Mouse (Mus musculus) spleen, adult 12 weeks (tissue): ENCODE results near the gene Chka.
A peak's percentile ranks its signal among the peaks of the same experiment; 100 is the strongest.

ENCODE experiments used
- DNase-seq: peaks from one replicate; pipeline ENCODE4 v3.0.0; 2022; ENCODE audit warnings: low spot score

The Chka gene

GRCm38 (mm10) chr19:3851502-3851962, at the start of gene Chka:
Gene Chka (plus strand): TSS chr19:3851773.
- peak; percentile 89 for DNase-seq

GRCm38 (mm10) chr19:3805526-3805925, 46.0 kb upstream of the Chka start:
- no peak for DNase-seq

DNA sequence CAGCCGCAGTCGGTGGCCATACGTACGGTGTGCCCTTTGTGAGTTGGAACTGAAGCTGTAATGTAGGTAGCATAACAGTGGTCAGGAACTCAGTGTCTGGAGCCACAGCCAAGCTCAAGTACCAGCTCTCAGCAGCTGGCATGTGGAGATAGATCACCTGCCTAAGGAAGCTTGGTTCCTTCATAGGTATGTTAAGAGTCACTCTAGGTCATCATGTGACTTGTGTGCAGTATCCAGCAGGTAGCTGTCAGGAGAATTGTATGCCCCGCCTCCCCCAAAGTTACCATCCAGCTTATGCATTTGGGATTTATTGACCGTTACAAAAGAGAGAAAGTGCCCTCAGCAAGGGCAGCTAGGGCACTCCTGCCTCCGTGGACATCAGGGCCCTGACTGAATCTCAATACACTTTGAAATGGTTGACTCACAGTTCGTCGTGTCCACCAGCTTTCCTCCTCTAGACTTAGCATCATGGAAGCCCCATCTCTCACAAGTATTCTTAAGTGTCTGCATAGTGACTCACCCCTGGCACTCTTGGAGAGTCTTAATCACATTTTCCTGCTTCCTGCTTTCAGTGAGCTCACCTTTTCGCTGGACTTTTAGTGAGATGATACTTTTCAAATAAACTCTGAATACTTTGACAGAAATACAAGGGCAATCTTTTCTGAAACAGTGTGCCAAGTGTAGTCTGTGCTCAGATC, 40.9 kb upstream of the Chka start:
- no peak for DNase-seq

- DNase-seq: no peak
Measured at GRCm38 (mm10) chr19:3814461-3814860, 37.1 kb upstream of the Chka start.

DNA sequence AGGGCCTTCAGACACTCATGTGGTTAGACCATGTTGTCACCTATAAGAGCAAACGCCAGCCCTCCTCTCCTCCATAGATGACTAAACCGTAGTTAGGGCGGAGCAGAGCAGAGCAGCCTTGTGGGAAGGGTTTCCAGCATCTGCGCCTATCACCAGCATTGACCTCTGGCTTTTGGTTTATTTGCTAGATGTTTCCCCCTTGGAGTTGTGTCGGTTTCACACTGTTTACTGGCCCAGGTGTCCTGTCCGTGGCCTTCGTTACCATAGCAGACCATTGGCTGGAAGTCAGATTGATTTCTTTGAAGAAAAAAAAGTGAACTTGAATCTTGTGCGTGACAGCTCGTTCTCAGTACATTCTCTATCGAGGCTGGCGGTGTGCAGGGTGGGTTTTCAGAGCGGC, 35.7 kb upstream of the Chka start:
- DNase-seq: no peak

GRCm38 (mm10) chr19:3819080-3819479, 32.5 kb upstream of the Chka start:
- DNase-seq: no peak

- no peak for DNase-seq
Measured at GRCm38 (mm10) chr19:3819899-3820444, 31.6 kb upstream of the Chka start.

DNA sequence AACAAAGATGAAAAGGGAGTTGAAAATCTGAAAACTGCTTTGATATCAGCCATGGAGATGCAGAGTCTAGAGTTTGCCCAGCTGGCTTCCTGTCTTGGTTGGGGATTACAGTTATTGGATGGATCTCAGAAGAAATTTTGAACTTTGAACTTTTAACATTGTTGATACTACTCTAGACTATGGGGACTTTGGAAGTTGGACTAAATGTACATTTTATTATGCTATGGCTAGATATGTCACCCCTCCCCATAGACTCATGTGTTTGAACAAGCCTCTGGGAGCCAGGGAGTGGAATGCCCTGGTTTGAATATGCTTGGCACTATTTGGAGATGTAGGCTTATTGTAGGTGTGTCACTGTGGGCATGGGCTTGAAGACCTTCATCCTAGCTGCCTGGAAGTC, 26.5 kb upstream of the Chka start:
- DNase-seq: no peak

DNA sequence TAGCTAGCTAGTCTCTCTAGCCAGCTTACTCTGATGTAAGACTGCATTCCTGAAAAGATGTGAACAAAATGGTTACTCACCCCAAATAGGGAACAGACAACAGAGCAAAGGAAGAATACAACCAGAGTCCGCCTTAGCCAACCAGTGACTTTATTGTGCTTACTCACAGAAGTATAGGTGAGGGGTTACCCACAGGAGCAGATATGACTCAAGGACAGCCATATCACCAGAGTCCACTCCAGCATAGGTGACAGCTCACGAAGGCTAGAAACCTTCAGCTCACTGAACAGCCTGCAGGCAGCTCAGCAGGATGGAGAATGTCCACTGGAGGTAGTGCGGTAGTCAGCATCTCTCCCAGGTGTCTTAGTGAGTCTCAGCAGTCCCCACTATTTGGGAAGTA, 21.7 kb upstream of the Chka start:
- no peak for DNase-seq

DNA sequence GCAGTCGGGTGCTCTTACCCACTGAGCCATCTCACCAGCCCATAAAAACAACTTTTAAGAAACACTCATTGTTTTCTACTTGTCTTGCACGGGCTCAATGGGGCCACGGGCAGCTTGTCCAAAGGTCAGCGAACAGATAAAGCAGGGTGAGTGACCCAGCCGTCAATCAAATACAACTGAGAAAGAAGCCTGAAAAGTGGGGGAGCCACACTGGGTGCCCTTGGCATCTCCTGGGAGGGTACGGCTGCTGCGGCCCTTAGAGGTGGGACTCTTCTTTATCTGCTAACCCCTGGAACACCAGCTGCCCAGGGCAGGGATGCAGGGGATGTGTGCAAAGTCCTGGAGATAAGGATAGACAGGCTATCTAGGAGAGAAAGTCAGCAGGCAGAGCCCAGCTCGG, 19.9 kb upstream of the Chka start:
- DNase-seq: no peak

GRCm38 (mm10) chr19:3832851-3833353, 18.7 kb upstream of the Chka start:
- no peak for DNase-seq

DNA sequence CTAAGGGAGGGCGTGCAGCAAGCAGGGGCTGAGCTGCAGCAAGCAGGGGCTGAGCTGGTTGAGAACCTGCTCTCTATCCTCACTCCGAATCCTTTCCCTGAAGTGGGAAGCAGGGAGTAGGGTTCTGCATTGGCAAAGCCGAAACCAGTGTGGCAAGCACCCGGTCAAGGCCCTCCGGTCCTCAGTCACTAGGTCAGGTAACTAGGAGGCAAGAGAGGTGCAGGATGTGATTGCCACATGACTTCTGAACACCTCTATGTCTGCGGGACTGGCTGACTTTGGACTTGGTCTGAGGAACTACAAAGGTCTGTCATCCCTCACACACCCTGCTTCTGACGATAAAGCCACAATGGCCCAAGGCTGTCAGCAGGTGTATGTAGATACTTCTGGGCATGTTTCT, 17.3 kb upstream of the Chka start:
- no peak for DNase-seq

GRCm38 (mm10) chr19:3836791-3837190, 14.8 kb upstream of the Chka start:
- DNase-seq: no peak

- no peak for DNase-seq
Measured at GRCm38 (mm10) chr19:3838931-3839330, 12.6 kb upstream of the Chka start.

- no peak for DNase-seq
Measured at GRCm38 (mm10) chr19:3839686-3840085, 11.9 kb upstream of the Chka start.

- DNase-seq: no peak
Measured at GRCm38 (mm10) chr19:3840214-3840651, 11.3 kb upstream of the Chka start.

DNA sequence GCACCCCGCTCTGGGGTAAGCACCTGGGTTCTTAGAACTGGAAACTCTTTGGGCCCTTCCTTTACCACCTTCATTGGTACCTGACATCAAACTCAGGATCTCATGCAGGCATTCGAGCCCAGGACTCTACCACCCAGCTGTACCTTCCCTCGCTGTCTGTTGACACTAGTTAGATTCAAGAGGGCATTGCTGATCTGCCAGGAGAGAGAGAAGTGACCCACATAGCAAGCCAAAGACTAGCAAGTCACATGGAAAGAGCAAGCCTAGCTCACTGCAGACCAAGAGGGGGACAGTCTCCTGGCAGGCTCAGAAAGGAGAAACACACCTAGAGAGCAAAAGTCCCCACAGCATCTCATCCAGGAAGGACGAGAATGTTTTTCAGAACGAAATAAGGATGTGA, 10.9 kb upstream of the Chka start:
- no peak for DNase-seq

DNA sequence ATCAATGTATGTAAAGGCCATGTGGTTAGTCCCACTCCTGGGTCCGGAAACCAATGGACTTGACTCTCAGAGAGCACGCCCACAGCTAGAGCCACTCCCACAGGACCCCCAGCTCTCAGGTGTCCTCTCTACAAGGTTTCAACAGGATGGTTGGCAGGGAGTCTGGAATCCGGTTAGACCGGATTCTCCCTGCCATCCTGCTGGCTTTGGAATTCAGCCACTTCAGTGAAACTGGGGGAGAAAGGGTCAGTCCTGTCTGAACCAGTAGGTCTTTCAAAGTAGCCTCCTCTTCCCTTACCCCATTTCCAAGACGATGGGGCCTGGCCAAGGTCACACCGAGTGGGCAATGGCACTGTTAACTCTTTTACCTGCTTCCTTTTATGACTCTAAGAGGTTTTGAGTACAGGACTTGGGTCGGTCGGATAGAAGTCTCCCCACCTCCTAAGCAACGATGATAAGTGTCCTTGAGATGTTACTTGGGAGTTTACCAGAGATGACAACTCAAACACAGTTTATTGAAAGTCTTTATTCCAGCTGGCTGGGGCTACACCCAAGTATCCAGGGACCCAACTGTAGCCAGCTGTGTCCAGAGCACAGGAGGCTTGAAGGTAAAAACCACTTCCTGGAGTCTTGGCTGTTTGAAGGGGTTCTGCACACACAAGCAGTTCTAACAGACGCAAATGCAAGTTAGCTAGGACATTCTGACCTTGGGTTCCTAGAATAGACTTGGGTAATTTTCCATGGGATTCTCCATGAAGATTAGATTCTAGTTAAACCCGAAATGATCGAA, 9.0 kb upstream of the Chka start:
- no peak for DNase-seq

DNA sequence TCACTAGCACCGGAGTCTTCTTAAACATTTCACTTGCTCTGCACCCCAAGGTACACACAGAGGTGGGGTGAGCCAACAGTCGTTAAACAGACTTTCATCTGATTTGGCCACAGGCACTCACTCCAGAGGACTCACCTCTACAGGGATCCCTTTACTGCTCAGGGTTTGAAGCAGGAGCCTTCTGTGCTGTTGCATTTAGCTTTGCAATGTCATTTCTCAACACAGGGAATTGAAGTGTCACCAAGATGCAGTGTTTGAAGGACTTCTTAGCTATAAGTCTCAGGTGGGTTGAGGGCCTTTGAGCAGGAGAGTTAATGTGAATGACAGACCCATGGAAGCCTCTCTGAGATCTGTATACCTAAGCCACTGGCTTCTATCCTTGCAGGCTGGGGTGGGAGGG, 7.9 kb upstream of the Chka start:
- no peak for DNase-seq

- no peak for DNase-seq
Measured at GRCm38 (mm10) chr19:3844836-3845235, 6.7 kb upstream of the Chka start.

GRCm38 (mm10) chr19:3845339-3845738, 6.2 kb upstream of the Chka start:
- DNase-seq: no peak

DNA sequence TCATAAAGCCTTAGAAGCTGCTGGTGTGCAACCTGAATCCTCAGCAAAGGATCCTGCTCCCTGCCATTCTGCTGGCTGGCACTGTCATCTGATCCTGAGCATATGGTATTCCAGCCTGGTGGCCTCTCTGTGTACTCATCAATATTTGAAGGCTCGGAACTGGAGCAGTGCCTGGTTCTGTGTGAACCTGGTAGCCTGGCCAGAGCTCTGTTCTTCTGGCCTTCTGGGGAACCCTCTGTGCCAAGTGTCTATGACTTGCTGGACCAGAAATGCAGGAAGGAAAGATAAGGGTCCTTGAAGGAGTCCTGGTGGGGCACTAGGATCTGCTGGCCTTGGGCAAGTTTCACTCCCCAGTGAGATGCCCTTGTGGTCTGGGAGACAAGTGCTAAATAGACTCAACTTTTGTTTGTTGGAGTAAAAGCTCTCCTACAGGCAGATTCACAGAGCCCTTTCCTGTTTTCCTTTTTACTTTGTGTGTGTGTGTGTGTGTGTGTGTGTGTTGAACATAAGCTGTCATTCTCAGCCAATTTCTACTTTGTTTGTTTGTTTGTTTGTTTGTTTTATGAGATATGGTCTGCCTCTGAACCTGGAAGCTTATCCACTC, 5.7 kb upstream of the Chka start:
- DNase-seq: no peak
